Mouse (Mus musculus) C2C12 (cell line): Measurements from ENCODE around the gene Ipcef1. TPM values are rescaled to one million over a fixed set of nuclear protein-coding genes. Genes with fewer than 3 reads are reported as not detected.
A peak's percentile ranks its signal among the peaks of the same experiment; 100 is the strongest.

Experiments used
- H3K27me3 ChIP-seq: one replicate; pipeline ENCODE4 v1.6.1; 2011; ENCODE audit not compliant: control insufficient read depth, insufficient read depth, insufficient read length
- H3K36me3 ChIP-seq: one replicate; pipeline ENCODE4 v1.6.1; 2011; ENCODE audit not compliant: control insufficient read depth, insufficient read depth
- H3K4me3 ChIP-seq: one replicate; pipeline ENCODE4 v1.5.1; 2011; ENCODE audit warnings: mild to moderate bottlenecking, control low read depth; ENCODE audit not compliant: poor library complexity, insufficient read depth, severe bottlenecking
- H3K79me2 ChIP-seq: one replicate; pipeline ENCODE4 v1.6.1; 2011; ENCODE audit not compliant: control insufficient read depth, insufficient read depth
- H3K79me3 ChIP-seq: one replicate; pipeline ENCODE4 v1.6.1; 2011; ENCODE audit warnings: low read depth, control low read depth
- H3ac ChIP-seq: one replicate; pipeline ENCODE3; 2011; ENCODE audit warnings: low read depth; ENCODE audit not compliant: control insufficient read depth, insufficient read length
- CEBPB ChIP-seq: IDR thresholded peaks from one replicate; pipeline ENCODE4 v1.6.1; 2011; ENCODE audit warnings: low read depth, mild to moderate bottlenecking, control low read depth, moderate library complexity
- CTCF ChIP-seq: IDR thresholded peaks from one replicate; pipeline ENCODE4 v1.5.1; 2011; ENCODE audit not compliant: control insufficient read depth, insufficient read depth, insufficient read length
- FOSL1 ChIP-seq: IDR thresholded peaks from one replicate; pipeline ENCODE4 v1.8.0; 2011; ENCODE audit warnings: mild to moderate bottlenecking, low read length; ENCODE audit not compliant: poor library complexity, insufficient read depth, severe bottlenecking
- MAX ChIP-seq: IDR thresholded peaks from one replicate; pipeline ENCODE4 v1.6.1; 2011; ENCODE audit warnings: mild to moderate bottlenecking, control low read depth
- MYOD1 ChIP-seq: IDR thresholded peaks from one replicate; pipeline ENCODE4 v1.6.1; 2011; ENCODE audit warnings: low read depth; ENCODE audit not compliant: control insufficient read depth, insufficient read length
- MYOG ChIP-seq: IDR thresholded peaks from one replicate; pipeline ENCODE4 v1.6.1; 2011; ENCODE audit not compliant: control insufficient read depth, insufficient read length; ENCODE audit errors: extremely low read depth
- USF1 ChIP-seq: IDR thresholded peaks from one replicate; pipeline ENCODE4 v1.6.1; 2011; ENCODE audit warnings: low read depth, mild to moderate bottlenecking, control low read depth, moderate library complexity
- long read RNA-seq, 2 experiments: library from polyadenylated mRNA; unstranded; transcript quantifications; one replicate each; pipeline ENCODE4 v2.0.0; 2019 to 2020
- polyA plus RNA-seq: library from polyadenylated mRNA; unstranded; fragments of >200 nt; fragmentation: generic; extraction: Trizol; gene quantifications from one replicate; pipeline ENCODE4 v1.2.1, GENCODE M21; 2012; ENCODE audit warnings: missing spikeins

Gene Ipcef1
- polyA plus RNA-seq = not detected
- long read RNA-seq, experiment 1 = 0 reads
- long read RNA-seq, experiment 2 = 0 reads

DNA sequence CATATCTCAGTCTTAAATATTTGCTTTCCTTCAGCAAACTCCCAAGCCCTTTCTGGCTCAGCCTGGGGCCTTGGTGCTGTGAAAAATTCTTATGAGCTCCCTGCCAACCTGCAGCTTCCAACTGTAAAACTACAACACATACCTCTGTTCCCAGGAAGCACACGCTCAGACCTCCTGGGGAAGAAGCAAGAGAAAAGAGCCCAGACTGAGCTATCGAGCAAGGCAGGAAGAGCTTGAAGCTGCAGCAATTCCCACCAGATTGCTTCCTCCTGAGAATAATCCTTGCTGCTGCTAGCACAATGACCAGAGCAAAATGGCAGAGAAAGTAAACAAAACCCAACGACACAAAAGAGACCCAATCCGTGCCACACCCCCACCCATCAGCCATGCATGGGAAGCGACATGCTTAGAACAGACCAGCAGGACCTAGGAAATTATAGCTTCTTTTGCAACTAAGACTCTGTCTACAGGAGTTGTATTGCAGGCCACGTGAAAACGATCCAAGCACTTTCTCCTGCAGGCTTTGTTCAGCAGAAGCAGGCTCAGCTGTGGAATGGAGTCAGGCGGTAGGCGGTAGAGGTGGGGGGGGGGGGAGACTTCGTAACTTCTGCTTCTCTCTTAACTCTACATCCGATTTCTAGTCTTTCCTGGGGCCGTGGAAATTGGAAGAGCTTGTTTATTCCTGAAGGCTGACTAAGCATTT, at the start of gene Ipcef1:
TSS of gene Ipcef1 (minus strand) at position 164 of the 703 bp plus-strand sequence.
- no peak within 1 kb of the TSS for H3K4me3 ChIP-seq
- no peaks in the 10 kb centered on the region for H3K36me3 ChIP-seq
- TF ChIP-seq FOSL1 (no peak), CEBPB (no peak), CTCF (no peak), MAX (no peak), USF1 (no peak), MYOG (no peak), MYOD1 (no peak)
- H3K79me2 ChIP-seq = no peaks in the 10 kb centered on the region
- H3K79me3 ChIP-seq = no peaks in the 10 kb centered on the region
- no peaks in the 10 kb centered on the region for H3K27me3 ChIP-seq
- H3ac ChIP-seq = no peak within 1 kb of the TSS

DNA sequence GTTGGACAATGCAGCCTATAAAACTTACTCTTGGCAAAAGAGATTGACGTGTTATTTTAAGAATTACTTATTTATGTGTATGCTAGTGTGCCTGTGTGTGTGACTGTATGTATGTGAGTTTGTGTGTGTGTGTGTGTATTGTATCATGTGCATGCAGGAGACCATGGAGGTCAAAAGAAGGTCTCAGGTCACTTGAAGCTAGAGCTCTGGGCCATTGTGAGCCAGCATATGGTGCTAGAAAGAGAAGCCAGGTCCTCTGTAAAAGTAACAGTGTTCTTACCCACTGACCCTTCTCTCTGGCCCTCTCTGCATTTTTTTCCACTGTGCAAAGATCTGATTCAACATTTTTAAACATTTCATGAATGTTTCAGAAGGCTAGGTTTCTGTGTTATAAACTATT, 25.7 kb upstream of the Ipcef1 start:
- Histone ChIP-seq H3K79me2 (no peaks in the 10 kb centered on the region), H3K79me3 (no peaks in the 10 kb centered on the region), H3K27me3 (no peaks in the 10 kb centered on the region), H3ac (no peak overlapping the region), H3K4me3 (no peak overlapping the region), H3K36me3 (no peaks in the 10 kb centered on the region)
- no peak for TF ChIP-seq CTCF
- TF ChIP-seq CEBPB = no peak
- TF ChIP-seq MYOD1 = no peak
- TF ChIP-seq MYOG = no peak
- no peak for TF ChIP-seq USF1
- TF ChIP-seq FOSL1 = no peak
- TF ChIP-seq MAX = no peak

DNA sequence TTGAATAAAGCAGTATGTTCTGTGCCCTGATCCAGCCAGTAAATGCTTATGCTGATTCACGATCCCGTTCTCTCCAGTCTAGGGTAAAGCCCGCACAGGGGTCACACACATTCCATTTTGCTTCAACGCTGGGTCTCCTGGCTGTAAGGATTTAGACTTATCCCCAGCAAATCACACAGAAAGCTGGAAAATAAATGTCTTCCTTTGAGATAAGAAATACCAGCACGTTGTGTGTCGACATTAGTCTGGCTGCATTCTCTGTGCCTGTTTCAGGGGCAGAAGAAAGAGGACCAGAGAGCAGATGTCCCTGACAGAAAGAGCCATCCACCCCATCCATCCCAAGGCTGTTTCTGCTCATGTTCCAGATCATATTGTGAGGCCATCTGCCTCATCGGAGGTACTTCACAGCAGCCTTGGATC, 25.1 kb upstream of the Ipcef1 start:
- H3ac ChIP-seq = no peak overlapping the region
- no peaks in the 10 kb centered on the region for H3K27me3 ChIP-seq
- no peak for TF ChIP-seq MYOD1
- TF ChIP-seq MAX = no peak
- no peak for TF ChIP-seq CEBPB
- no peak for TF ChIP-seq CTCF
- no peak for TF ChIP-seq MYOG
- no peak for TF ChIP-seq USF1
- TF ChIP-seq FOSL1 = no peak
- no peak overlapping the region for H3K4me3 ChIP-seq
- H3K79me3 ChIP-seq = no peaks in the 10 kb centered on the region
- H3K36me3 ChIP-seq = no peaks in the 10 kb centered on the region
- H3K79me2 ChIP-seq = no peaks in the 10 kb centered on the region

DNA sequence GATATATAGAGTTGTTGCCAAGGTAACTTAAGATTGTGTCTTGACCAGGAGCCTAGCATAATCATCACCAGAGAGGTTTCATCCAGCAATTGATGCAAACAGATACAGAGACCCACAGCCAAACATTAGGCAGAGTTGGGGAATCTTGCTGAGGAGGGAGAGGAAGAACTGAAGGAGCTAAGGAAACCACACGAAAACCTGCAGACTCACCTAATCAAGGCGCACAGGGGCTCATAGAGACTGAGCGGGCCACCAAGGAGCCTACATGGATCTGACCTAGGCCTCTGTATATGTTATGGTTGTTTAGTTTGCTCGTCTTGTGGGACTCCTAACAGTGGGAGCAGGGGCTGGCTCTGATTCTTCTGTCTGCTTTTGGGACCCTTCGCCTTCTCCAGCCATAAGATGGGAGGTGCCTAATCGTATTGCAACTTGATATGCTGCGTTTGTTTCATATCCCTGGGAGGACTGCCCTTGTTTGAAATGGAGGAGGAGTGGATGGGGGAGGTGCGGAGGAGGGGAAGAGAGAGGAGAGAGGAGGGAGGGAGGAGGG, 24.5 kb upstream of the Ipcef1 start:
- TF ChIP-seq USF1 = no peak
- no peak for TF ChIP-seq MYOD1
- no peak for TF ChIP-seq CEBPB
- no peak for TF ChIP-seq MAX
- no peak for TF ChIP-seq CTCF
- TF ChIP-seq MYOG = no peak
- no peak for TF ChIP-seq FOSL1
- no peak overlapping the region for H3ac ChIP-seq
- H3K4me3 ChIP-seq = no peak overlapping the region
- no peaks in the 10 kb centered on the region for H3K79me3 ChIP-seq
- no peaks in the 10 kb centered on the region for H3K27me3 ChIP-seq
- H3K79me2 ChIP-seq = no peaks in the 10 kb centered on the region
- H3K36me3 ChIP-seq = no peaks in the 10 kb centered on the region

DNA sequence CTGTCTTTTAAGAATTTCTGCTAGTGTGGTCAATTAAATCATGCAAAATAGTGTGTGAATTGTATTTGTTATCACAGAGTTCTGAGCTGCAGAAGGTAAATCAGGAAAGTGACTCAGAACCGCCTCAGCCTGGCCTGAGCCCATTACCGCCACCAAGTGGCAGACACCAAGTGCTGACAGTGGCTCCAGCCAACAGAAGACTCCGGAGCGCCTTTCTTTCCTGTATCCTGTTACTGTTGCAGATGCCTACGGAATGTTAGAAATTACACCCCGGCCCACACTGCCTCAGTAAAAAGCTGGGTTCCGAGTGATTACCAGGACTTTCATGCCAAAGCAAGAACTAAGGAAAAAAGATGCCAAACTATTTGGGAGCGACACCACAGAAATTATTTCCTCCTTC, 23.9 kb upstream of the Ipcef1 start:
- Histone ChIP-seq H3K79me3 (no peaks in the 10 kb centered on the region), H3K36me3 (no peaks in the 10 kb centered on the region), H3K27me3 (no peaks in the 10 kb centered on the region), H3K79me2 (no peaks in the 10 kb centered on the region), H3ac (no peak overlapping the region), H3K4me3 (no peak overlapping the region)
- no peak for TF ChIP-seq MAX
- TF ChIP-seq USF1 = no peak
- TF ChIP-seq CTCF = peak; percentile 83
- TF ChIP-seq FOSL1 = peak; percentile 14
- no peak for TF ChIP-seq MYOG
- TF ChIP-seq CEBPB = no peak
- TF ChIP-seq MYOD1 = no peak
